Mouse (Mus musculus) A20 (cell line): ENCODE measurements around the gene Gm10681.
"Not testable (repeated sequence)": the region's sequence is repeated elsewhere in the genome, so short reads cannot be mapped to it uniquely, and the experiment has no call there.

Experiments used
- DNase-seq: peaks from one replicate; pipeline ENCODE4 v3.0.0-alpha.2; 2011; ENCODE audit warnings: low read depth, low spot score

The Gm10681 gene

DNA sequence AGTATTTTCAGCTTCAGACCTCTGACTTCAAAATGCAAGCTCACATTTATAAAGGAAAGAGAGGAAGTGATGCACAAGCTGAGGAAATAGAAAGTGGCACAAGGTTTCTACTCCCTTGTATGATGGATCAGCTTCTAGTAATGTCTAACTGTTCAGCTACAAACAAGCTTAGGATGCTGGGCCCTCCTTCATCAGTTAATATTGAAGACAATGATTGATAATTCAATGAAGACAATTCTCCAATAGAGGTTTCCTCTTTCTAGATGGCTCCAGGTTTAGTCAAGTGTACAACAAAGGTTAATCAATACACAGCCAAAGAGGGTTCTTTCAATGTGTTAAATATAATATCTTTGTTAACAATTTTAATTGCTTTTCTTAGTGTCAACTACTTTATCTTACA, at the start of gene Gm10681:
Gene Gm10681, minus strand, starts transcription at position 101 of the 400 bp plus-strand sequence.
- DNase-seq, result no peak

DNA sequence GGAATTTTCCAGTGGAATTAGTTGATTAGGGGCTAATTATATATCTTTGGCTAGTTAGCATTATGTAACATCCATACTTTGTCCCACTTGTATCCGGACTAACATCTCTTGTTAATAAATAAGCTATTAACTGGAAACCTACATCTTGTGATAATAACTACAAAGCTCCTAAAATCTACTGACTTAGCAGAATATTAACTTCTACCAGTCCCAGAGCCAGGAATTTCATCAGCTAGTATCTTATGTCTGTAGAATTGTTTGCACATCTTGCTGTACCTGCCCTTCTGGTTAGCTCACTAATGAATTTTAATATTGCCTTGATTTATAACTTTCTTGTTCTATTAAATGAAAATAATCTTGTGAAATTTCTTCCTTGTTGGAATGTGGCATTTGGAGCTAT, 46.5 kb upstream of the Gm10681 start:
- DNase-seq, result no peak

DNA sequence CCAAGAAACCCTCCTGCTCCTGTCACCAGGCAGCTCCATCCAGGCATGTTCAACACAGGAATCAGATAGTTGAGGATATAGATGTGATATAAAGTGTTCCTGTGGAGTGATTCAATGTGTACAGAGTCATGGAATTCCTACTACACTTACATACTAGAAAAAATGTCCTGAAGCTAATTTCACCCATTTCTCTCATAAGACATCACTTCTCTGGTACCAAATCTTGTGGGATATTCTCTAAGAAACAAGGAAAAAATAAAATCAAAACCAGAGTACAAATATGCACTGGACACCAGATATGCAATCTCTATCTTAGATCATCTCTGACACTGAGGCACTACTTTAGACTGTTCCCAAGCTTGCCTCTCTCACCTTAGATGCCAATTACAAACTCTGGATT, 41.5 kb upstream of the Gm10681 start, which contains the start of gene Hsd3b5:
Gene Hsd3b5, minus strand, starts transcription at position 101 of the 400 bp plus-strand sequence.
- DNase-seq, result no peak

DNA sequence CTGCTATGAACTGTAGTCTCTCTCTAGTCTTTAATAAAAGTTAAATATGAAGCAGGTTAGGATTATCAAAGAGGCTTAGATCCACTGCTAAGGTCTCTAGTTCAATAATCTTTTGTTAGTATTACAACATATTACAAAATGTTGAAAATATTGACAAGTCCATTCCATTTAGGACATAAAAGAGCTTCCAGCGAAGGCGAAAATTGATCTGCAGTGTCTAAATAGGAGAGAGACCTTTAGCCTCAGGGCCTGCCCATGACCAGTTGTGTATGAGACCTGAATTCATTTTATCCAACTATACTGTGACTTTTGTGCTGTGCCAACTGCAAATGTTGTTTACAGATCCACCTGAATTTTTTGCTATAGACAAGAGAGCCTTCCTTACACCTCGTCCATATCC, 41.0 kb upstream of the Gm10681 start:
- DNase-seq, result no peak

DNA sequence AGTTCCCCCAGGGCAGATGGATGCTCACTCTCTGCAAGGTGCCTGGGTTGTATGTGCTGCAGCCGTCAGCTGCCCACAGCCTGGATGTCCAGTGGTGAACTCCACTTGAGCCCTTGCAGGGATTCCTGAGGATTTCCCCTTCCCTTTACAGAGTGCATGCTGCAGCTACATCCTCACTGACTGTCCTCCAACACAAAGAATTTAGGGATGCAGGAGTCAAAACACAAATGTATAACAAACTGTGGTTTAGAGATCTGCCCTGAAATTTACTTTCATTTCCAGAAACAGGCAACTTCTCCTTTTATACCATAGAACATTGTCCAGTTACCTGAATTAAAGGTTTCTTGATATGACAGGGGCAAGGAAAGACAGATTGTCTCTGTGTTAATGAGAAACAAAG, 28.2 kb upstream of the Gm10681 start:
- not testable (repeated sequence) for DNase-seq

DNA sequence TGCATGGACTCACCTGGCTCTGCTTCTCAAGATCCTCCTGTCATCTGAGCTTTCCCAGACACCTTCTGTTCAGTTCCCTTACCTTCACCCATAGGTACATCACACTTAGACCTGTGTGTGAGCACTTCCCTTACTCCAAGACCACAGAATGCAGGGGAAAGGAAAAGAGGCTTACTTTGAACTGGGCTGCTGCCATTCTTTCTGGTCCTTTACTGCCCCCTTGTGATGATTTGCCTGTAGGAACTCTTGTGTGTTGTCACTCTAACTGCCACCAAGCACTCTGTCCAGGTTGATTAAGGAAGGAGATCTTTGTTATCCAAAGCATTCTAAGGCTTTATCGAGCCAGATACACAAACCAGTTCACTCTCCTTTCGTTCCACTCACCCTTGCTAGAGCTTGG, 27.6 kb upstream of the Gm10681 start:
- DNase-seq, result not testable (repeated sequence)

DNA sequence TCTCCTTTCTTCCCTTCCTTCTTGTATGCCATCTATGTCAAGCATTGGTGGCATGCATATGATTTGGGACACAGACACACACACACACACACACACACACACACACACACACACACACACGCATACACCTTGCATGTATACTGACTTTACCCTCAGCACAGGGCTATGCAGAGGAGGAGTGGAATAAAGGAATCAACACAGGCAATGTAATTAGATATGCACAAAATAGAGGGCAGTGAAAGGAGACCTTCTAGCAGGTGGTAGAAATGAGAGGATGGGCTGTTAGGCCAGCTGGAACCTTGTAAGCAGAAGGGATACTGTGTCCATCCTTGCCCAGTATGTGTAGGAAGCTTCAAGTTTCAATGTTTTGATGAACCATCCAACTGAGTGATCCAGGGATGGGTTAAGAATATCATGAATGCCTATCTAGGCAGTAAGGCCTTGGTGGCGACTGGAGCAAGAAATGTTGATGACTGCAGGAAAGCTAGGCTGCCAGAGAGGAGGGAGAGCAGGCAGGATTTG, 25.9 kb upstream of the Gm10681 start:
- not testable (repeated sequence) for DNase-seq

DNA sequence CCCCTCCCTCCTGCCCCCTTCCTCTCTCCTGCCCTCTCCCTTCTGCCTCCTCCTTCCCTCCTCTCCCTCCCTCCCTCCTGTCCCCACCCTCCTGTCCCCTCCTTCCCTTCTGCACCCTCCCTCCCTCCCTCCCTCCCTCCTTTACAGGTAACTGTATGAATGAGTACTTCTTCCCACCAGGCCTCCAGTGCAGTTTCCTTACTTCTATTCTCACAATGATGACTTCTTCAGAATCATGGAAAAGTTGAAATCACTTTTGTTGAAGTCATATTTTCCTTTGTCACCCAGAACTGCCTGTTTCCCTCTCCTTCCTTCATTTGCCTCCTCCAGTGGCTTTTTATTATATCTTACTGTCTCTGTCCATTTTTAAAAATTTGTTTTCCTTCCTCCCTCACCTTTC, 25.4 kb upstream of the Gm10681 start:
- no peak for DNase-seq

DNA sequence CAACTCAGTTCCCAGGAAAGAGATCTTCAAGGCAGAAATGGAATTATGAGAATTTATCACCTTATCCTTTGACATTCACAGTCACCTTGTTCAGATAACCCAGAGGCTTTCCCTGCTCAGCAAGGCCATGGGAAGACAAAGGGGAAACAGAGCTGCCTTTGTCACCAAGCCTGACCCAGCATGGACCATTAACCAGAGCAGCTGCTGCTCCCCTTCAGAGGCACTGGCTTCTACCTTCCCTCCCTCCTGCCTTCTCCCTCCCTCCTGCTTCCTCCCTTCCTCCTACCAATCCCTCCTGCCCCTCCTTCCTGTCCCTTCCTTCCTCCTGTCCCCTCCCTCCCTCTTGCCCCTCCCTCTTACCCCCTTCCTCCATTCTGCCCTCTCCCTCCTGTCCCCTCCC, 24.9 kb upstream of the Gm10681 start:
- not testable (repeated sequence) for DNase-seq

DNA sequence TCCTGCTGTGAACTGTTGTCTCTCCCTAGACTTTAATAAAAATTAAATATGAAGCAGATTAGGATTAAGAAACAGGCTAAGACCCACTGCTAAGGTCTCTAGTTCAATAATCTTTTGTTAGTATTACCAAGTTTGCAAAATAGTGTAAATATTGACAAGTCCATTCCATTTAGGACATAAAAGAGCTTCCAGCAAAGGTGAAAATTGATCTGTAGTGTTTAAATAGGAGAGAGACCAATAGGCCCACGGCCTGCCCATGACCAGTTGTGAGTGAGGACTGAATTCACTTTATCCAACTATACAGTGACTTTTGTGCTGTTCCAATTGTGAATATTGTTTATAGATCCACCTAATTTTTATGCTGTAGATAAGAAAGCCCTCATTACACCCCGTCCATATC, 886 bp downstream of the Gm10681 start:
- no peak for DNase-seq

DNA sequence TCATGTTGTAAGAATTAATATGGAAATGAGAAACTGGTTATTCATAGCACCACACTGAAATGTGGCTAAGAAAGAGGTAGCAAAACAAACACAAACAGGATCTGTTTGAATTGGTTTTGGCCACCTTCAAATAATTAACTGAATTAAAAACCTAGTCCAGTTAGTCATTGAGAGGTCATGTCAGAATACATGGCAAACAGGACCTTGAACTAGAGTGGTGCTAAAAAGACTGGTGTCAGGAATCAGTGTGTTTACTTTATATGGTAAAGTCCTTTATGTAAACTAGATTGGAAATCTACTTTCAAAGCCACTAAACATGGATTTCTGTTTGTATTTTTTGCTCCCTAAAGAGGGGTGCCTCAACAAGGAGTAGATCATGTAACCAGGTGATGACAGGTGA, 6.0 kb downstream of the Gm10681 start:
- not testable (repeated sequence) for DNase-seq

DNA sequence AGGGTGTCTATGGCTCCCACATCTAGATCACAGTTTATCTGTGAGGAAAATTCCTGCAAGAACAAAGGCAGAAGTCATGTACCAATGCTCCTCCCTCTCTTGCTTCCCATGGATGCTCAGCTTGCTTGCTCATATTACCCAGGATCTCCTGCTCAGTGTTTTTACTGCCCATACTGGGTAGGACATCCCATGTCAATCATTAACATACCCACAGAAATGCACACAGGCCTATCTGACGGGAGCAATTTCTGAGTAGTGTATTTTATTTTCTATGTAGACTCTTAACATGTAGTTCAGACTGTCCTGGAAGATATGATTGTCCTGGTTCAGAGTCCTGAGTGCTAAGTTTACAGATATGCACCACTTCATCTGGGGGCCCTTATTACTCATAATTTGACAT, 6.4 kb downstream of the Gm10681 start:
- DNase-seq, result not testable (repeated sequence)

DNA sequence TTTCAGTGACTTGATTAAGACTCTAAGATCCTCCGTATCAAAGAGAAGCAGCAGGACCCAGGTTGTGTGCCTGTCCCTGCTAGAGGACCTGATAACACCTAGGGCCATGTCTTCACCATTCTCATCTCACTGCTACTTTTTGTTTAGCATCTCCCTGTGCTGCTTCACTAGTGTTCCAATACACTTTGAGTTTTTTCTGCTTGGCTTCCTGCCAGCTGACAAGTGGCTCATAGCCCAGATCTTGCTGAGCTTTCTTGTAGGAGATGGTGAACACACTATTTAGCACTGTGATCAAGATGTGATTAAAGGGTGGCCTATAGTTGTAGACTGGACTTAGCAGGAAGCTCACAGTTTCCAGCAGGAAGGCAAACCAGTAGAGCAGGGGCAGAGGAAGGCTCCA, 7.6 kb downstream of the Gm10681 start:
- not testable (repeated sequence) for DNase-seq

DNA sequence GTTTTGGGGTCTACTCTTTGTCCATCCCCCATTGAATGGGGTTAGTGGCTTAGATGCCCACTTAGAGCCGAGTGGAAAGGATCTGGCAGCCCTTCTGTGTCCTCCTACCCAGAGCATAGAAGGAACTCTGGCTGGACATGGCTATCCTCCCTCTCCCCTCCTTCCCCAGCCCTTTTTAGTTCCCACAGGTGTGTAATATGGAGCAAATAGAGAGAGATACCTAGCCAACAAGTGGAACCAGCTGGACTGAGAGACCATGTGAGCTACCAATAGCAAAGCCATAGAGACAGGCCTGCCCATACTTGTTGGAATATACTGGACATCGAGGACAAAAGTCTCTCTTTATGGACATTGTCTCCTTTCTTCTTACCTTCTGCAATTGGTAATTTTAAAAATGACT, 20.9 kb downstream of the Gm10681 start:
- not testable (repeated sequence) for DNase-seq

DNA sequence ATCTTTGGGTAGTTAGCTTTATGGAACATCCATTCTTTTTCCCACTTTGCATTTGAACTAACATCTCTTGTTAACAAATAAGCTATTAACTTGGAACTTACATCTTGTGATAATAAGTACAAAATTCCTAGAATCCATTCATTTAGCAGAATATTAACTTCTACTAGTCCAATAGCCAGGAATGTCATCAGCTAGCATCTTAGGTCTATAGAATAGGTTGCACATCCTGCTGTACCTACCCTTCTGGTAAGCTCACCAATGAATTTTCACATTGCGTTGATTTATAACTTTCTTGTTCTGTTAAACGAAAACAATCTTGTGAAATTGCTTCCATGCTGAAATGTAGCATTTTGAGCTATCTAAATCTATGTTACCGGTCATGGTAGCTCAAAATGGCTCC, 23.7 kb downstream of the Gm10681 start:
- not testable (repeated sequence) for DNase-seq

DNA sequence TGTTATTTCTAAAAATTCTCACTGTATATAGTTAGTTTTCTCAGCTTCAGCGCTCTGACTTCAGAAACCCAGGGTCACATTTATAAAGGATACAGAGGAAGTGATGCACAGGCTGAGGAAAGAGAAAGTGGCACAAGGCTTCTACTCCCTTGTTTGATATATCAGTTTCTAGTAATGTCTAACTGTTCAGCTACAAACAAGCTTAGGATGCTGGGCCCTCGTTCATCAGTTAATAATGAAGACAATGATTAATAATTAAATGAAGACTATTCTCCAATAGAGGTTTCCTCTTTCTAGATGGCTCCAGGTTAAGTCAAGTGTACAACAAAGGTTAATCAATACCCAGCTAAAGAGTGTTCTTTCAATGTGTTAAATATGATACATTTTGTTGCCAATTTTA, 24.8 kb downstream of the Gm10681 start:
- not testable (repeated sequence) for DNase-seq

DNA sequence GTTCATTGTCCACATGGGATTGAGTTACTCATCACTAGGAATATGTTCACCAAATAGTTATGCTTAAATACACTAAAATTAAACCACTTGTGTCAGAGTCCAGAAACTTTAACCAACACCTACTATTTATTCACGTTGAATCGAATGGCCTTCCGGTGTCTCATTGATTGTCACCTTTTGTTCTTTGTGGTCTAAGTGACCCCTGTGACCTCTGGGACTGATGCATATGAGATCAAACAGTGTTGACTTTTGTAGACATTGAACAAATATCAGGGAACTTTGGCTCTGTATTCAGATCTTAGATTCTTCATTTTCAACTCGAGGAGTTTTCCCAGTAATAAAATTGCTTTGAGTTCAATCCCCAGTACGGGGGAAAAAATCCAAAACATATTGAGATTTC, 27.9 kb downstream of the Gm10681 start:
- DNase-seq, result not testable (repeated sequence)

DNA sequence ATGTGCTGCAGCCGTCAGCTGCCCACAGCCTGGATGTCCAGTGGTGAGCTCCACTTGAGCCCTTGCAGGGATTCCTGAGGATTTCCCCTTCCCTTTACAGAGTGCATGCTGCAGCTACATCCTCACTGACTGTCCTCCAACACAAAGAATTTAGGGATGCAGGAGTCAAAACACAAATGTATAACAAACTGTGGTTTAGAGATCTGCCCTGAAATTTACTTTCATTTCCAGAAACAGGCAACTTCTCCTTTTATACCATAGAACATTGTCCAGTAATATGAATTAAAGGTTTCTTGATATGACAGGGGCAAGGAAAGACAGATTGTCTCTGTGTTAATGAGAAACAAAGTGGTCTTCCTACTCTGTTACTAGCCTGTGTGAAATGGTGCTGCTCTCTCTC, 37.8 kb downstream of the Gm10681 start:
- not testable (repeated sequence) for DNase-seq

DNA sequence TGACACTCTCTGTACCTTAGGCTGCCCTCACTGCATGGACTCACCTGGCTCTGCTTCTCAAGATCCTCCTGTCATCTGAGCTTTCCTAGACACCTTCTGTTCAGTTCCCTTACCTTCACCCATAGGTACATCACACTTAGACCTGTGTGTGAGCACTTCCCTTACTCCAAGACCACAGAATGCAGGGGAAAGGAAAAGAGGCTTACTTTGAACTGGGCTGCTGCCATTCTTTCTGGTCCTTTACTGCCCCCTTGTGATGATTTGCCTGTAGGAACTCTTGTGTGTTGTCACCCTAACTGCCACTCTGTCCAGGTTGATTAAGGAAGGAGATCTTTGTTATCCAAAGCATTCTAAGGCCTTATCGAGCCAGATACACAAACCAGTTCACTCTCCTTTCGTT, 38.4 kb downstream of the Gm10681 start:
- not testable (repeated sequence) for DNase-seq

DNA sequence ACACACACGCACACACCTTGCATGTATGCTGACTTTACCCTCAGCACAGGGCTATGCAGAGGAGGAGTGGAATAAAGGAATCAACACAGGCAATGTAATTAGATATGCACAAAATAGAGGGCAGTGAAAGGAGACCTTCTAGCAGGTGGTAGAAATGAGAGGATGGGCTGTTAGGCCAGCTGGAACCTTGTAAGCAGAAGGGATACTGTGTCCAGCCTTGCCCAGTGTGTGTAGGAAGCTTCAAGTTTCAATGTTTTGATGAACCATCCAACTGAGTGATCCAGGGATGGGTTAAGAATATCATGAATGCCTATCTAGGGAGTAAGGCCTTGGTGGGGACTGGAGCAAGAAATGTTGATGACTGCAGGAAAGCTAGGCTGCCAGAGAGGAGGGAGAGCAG, 40.1 kb downstream of the Gm10681 start:
- DNase-seq, result not testable (repeated sequence)

DNA sequence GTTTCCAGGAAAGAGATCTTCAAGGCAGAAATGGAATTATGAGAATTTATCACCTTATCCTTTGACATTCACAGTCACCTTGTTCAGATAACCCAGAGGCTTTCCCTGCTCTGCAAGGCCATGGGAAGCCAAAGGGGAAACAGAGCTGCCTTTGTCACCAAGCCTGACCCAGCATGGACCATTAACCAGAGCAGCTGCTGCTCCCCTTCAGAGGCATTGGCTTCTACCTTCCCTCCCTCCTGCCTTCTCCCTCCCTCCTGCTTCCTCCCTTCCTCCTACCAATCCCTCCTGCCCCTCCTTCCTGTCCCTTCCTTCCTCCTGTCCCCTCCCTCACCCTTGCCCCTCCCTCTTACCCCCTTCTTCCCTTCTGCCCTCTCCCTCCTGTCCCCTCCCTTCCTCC, 41.0 kb downstream of the Gm10681 start:
- not testable (repeated sequence) for DNase-seq

DNA sequence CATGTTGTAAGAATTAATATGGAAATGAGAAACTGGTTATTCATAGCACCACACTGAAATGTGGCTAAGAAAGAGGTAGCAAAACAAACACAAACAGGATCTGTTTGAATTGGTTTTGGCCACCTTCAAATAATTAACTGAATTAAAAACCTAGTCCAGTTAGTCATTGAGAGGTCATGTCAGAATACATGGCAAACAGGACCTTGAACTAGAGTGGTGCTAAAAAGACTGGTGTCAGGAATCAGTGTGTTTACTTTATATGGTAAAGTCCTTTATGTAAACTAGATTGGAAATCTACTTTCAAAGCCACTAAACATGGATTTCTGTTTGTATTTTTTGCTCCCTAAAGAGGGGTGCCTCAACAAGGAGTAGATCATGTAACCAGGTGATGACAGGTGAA, 63.6 kb downstream of the Gm10681 start:
- DNase-seq, result not testable (repeated sequence)

DNA sequence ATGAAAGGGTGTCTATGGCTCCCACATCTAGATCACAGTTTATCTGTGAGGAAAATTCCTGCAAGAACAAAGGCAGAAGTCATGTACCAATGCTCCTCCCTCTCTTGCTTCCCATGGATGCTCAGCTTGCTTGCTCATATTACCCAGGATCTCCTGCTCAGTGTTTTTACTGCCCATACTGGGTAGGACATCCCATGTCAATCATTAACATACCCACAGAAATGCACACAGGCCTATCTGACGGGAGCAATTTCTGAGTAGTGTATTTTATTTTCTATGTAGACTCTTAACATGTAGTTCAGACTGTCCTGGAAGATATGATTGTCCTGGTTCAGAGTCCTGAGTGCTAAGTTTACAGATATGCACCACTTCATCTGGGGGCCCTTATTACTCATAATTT, 64.1 kb downstream of the Gm10681 start:
- DNase-seq, result not testable (repeated sequence)

DNA sequence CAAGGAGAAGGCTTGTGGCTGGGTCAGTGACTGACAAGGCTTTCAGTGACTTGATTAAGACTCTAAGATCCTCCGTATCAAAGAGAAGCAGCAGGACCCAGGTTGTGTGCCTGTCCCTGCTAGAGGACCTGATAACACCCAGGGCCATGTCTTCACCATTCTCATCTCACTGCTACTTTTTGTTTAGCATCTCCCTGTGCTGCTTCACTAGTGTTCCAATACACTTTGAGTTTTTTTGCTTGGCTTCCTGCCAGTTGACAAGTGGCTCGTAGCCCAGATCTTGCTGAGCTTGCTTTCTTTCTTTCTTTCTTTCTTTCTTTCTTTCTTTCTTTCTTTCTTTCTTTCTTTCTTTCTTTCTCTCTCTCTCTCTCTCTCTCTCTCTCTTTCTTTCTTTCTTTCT, 65.8 kb downstream of the Gm10681 start:
- DNase-seq, result not testable (repeated sequence)
